Mouse (Mus musculus) ES-E14 (cell line): ENCODE measurements at regions not wholly inside any gene's neighbourhood (a gene's known extent, or its start where the extent isn't known, plus 50 kb on each side); places are given as distances from the start of the nearest gene placed in this dataset.

Source experiments
- CHD2 ChIP-seq: IDR thresholded peaks from 2 replicates; pipeline ENCODE4 v1.6.1; 2014; ENCODE audit warnings: mild to moderate bottlenecking, low read depth, low read length, inconsistent platforms
- HCFC1 ChIP-seq: IDR thresholded peaks from 2 replicates; pipeline ENCODE4 v1.6.1; 2012; ENCODE audit warnings: low read length, inconsistent platforms, borderline replicate concordance; ENCODE audit not compliant: insufficient read depth
- MAFK ChIP-seq: IDR thresholded peaks from 2 replicates; pipeline ENCODE4 v1.6.1; 2014; ENCODE audit warnings: mild to moderate bottlenecking, low read depth, low read length, inconsistent platforms; ENCODE audit not compliant: insufficient read depth
- ZNF384 ChIP-seq: IDR thresholded peaks from 2 replicates; pipeline ENCODE4 v1.6.1; 2012; ENCODE audit warnings: low read depth, low read length, inconsistent platforms

DNA sequence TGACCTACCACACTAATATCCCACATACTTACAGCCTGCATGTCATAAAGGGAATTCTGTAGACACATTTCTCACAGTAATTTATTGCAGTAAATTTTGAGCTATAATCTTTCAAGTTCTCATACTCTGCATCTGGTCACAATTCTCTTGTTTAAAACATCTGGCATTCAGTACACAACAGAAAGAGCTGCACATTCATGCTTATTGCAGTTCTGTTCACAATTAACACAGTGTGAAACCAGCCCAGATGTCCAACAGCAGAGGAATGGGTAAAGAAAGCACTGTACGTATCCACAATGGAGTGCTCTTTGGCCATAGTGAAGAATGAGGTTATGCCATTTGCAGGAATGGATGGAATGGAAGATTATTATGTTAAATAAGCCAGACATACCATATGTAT is 72.5 kb upstream of the S1pr1 start:
- TF ChIP-seq MAFK (no peak), CHD2 (no peak), HCFC1 (no peak), ZNF384 (no peak)
